9 mouse cellular contexts compared by ENCODE assay signal in genomic region chr2:5995538-5995937, GRCm38 (mm10). TPM values are rescaled to one million over a fixed set of nuclear protein-coding genes. Genes with fewer than 3 reads are reported as not detected.
A peak's percentile ranks its signal among the peaks of the same experiment; 100 is the strongest.
DNase-seq lines count a peak whose midpoint lies in the region; ATAC-seq lines count a peak whose summit lies in the region.
"Had no signal": no experiment of that assay in that cellular context is flagged by ENCODE, and none has a peak within 500 bp of the region (broad histone marks: within the 10 kb centered on the region; RNA-seq: fewer than 3 reads in every experiment).

No protein-coding gene starts in this region.

- H3K27me3 ChIP-seq in megakaryocyte, embryonic 14.5 days (replicated peaks): no peaks in the 10 kb centered on the region

- peaks cover 37% of the 10 kb centered on the region for H3K4me1 ChIP-seq in megakaryocyte, embryonic 14.5 days

- peak; percentile 9 to 77 for DNase-seq in adrenal gland, adult (ENCODE audit: inconsistent age in 2 of 2, low spot score in 1 of 2)
- no peak for DNase-seq in adrenal gland, postnatal 25 days
- DNase-seq in brain, embryonic 18.5 days (ENCODE audit: low read depth, low spot score): peak; percentile 4
- peak; percentile 4 for DNase-seq in gonadal fat pad, adult 2 months (ENCODE audit: low read depth)
- peak; percentile 11 to 54 for DNase-seq in left cerebral cortex, postnatal 10 days (ENCODE audit: extremely low spot score in 1 of 2, low spot score in 2 of 2)
- DNase-seq in right cerebral cortex, postnatal 14 days: peak; percentile 38

- peaks cover 46% of the 10 kb centered on the region for H3K36me3 ChIP-seq in megakaryocyte, embryonic 14.5 days (replicated peaks; ENCODE audit: low read length)

- no peak for ATAC-seq in megakaryocyte, adult 5-6 weeks (ENCODE audit: poor library complexity, severe bottlenecking)

- H3K4me3 ChIP-seq in megakaryocyte, embryonic 14.5 days (replicated peaks): peak overlapping the region; percentile 28
- H3K4me3 ChIP-seq: myocyte had no signal

- intact Hi-C loops in left cerebral cortex, postnatal 10 days (cut with DNase I): loop anchor here (2.0 kb wide), 1 partner anchor 173 kb away; no protein-coding TSS in a partner anchor

- H3K9me3 ChIP-seq in megakaryocyte, embryonic 14.5 days: no peaks in the 10 kb centered on the region

RNA-seq across cellular contexts. Expression of gene Upf2, which starts 44.3 kb away (rescaled TPM):
- total RNA-seq in adrenal gland, postnatal 25 days (2021): 28.6 and 30.2 TPM in 2 replicates
- polyA plus RNA-seq in megakaryocyte, embryonic 14.5 days (2012; ENCODE audit: insufficient read depth, low replicate concordance): 1.6 and 2.7 TPM in 2 replicates
- total RNA-seq in megakaryocyte, adult 5-6 weeks (2015): 28.9 and 29.6 TPM in 2 replicates
- 27.6 and 32.9 TPM in 2 replicates for total RNA-seq in megakaryocyte, adult 5-6 weeks (2017)
- polyA plus RNA-seq in gonadal fat pad, adult 2 months (2012; rRNA removed): 3.7 and 5.7 TPM in 2 replicates
- 10 to 100 TPM; 15.8 to 17.6 TPM for total RNA-seq in left cerebral cortex, postnatal 10 days (2021)

RNA-seq across cellular contexts. Expression of gene Dhtkd1, which starts 52.9 kb away (rescaled TPM):
- 15.7 and 16.8 TPM in 2 replicates for total RNA-seq in adrenal gland, postnatal 25 days (2021)
- polyA plus RNA-seq in megakaryocyte, embryonic 14.5 days (2012; ENCODE audit: insufficient read depth, low replicate concordance): not detected in 2 replicates
- 2.0 TPM in 1 of 2 replicates, not detected in the other for total RNA-seq in megakaryocyte, adult 5-6 weeks (2015)
- 0.24 TPM in 1 of 2 replicates, not detected in the other for total RNA-seq in megakaryocyte, adult 5-6 weeks (2017)
- 8.0 and 9.8 TPM in 2 replicates for polyA plus RNA-seq in gonadal fat pad, adult 2 months (2012; rRNA removed)
- 1 to 10 TPM; 8.0 to 9.2 TPM for total RNA-seq in left cerebral cortex, postnatal 10 days (2021)
